Mouse (Mus musculus): ENCODE data around the gene Arhgap10. TPM values are rescaled to one million over a fixed set of nuclear protein-coding genes. Genes with fewer than 3 reads are reported as not detected.
A peak's percentile ranks its signal among the peaks of the same experiment; 100 is the strongest.

Arhgap10 gene
- polyA plus RNA-seq, 1 experiment from 2014 or later: 23.2 TPM

DNA sequence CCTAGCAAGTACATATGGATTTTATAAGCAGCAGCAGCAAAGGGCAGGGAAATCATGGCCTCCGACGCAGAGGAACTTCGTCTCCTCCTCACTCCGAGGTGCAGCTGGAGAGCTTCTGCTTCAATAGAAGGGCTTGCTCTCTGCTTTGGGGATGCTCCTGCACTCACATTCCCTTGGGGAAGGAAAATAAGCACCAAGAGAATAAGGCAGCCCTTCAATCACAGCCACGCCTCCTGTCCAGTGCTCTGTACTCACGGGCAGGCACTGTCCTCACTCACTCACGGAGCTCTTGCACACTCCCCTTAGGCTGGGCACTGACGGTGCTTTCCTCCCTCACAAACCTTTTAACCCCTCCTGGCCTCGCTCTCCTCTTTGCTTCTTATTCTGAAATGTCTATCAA lies 176.4 kb downstream of the Arhgap10 start:
- H3K9me3 ChIP-seq (ENCODE audit: low read depth, low read length): no peaks in the 10 kb centered on the region
- H3K27me3 ChIP-seq (ENCODE audit: insufficient read depth, low read length): no peaks in the 10 kb centered on the region
- H3K4me2 ChIP-seq: no peak overlapping the region
- H3K36me3 ChIP-seq (ENCODE audit: insufficient read depth): peaks cover 24% of the 10 kb centered on the region; the same call in 1 of the 2 replicates
- H3K27ac ChIP-seq (ENCODE audit: low read depth): peak overlapping the region; percentile 75; the same call in 1 of the 2 replicates
- ATAC-seq (ENCODE audit: insufficient read depth) (peak; percentile 81; the same call in 1 of the 2 replicates), DNase-seq (peak; percentile 75)
- H3K4me3 ChIP-seq (ENCODE audit: low read depth, low read length): no peak overlapping the region
- peaks cover 6% of the 10 kb centered on the region for H3K4me1 ChIP-seq (ENCODE audit: insufficient read depth)
- no peak for TF ChIP-seq CTCF (IDR thresholded peaks at IDR 0.05; ENCODE audit: low read depth)
- 33% methylated on average over 9 of the region's 9 CpGs for WGBS
- no peak overlapping the region for H3K9ac ChIP-seq

DNA sequence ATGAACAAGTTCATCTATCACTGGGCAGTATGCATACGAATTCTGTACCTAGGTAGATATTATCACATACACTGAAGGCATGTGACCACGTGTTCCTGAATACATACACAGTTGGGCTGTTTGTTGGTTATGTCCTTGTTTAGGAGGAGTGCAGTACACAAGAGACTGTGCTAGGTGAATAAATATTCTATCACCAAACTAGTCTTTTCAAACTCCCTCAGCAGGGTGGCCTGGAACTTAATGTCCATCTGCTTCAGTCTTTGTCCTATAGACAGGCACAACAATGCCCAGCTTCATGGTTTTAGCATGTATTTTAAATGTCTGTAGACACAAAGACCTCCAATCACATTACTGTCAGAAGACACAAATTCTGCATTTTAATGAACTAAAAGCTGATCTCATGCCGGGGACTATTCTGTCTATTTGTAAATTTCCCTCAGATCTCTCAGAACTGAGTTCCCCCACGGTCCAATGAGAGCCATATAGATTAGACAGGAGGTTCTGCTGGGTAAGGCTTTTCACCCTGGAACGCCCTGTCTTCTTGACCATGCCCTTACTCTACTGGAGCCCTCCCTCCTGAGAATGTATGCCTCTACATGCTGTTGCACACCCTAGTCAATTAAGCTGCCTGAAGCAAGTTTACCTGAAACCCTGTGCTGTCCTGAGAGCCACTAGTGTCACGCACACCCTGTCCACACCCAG lies 177.6 kb downstream of the Arhgap10 start:
- Histone ChIP-seq H3K27ac (ENCODE audit: low read depth) (peak overlapping the region; percentile 44), H3K4me2 (no peak overlapping the region), H3K36me3 (ENCODE audit: insufficient read depth) (peaks cover 17% of the 10 kb centered on the region; the same call in 1 of the 2 replicates), H3K9me3 (ENCODE audit: low read depth, low read length) (no peaks in the 10 kb centered on the region), H3K9ac (no peak overlapping the region), H3K4me3 (ENCODE audit: low read depth, low read length) (no peak overlapping the region), H3K4me1 (ENCODE audit: insufficient read depth) (peaks cover 6% of the 10 kb centered on the region), H3K27me3 (ENCODE audit: insufficient read depth, low read length) (no peaks in the 10 kb centered on the region)
- TF ChIP-seq CTCF (IDR thresholded peaks at IDR 0.05; ENCODE audit: low read depth): no peak; the same call in 1 of the 2 replicates
- ATAC-seq (ENCODE audit: insufficient read depth) (no peak), DNase-seq (no peak)
- 80% methylated on average over 6 of the region's 6 CpGs for WGBS

DNA sequence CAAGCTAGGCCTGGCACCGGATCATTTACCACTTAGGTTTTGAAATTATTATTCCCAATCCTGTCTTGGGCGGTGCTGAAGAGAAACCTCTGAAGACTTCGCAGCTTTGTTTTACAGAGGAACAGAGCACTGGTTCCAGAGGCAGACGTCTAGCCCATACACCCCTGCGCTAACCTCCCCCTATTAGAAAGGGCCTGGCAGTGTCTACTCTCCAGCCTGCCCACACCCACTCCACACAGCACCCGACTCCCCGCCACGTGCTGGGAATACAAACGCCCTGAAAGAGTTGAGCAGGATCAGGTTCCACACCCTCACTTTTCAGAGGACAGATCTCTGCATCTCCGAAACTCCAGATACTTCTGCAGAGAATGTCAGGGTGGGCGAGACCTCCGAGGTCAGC lies 180.5 kb downstream of the Arhgap10 start:
- ATAC-seq (ENCODE audit: insufficient read depth) (0 out of 2 replicates have a peak, but pooled peaks have one; percentile 16), DNase-seq (no peak)
- H3K27ac ChIP-seq (ENCODE audit: low read depth): no peak overlapping the region
- WGBS: 67% methylated on average over 12 of the region's 12 CpGs
- no peak overlapping the region for H3K4me2 ChIP-seq
- no peaks in the 10 kb centered on the region for H3K27me3 ChIP-seq (ENCODE audit: insufficient read depth, low read length)
- no peak overlapping the region for H3K4me3 ChIP-seq (ENCODE audit: low read depth, low read length)
- no peaks in the 10 kb centered on the region for H3K9me3 ChIP-seq (ENCODE audit: low read depth, low read length)
- no peak overlapping the region for H3K9ac ChIP-seq
- no peak for TF ChIP-seq CTCF (IDR thresholded peaks at IDR 0.05; ENCODE audit: low read depth)
- H3K36me3 ChIP-seq (ENCODE audit: insufficient read depth): peaks cover 5% of the 10 kb centered on the region; the same call in 1 of the 2 replicates
- peaks cover 6% of the 10 kb centered on the region for H3K4me1 ChIP-seq (ENCODE audit: insufficient read depth)

DNA sequence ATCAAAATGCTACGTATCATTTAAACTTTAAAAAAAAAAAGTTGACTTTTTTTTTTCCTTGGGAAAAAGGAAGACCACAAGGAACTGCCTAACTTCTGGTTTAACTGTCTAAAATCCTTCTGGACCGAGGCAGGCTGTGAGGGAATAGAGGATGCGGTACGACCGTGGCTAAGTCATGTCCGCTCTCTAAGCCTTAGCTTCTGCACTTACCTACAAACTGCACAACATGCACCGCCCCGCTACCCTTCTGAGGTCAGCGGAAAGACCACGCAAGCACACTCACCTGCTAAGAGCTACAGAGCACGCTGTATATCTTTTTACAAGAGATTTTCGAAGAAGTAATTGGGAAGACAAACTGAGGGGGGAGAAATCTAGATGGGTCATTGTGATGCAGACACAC lies 186.6 kb downstream of the Arhgap10 start:
- Histone ChIP-seq H3K27me3 (ENCODE audit: insufficient read depth, low read length) (no peaks in the 10 kb centered on the region), H3K36me3 (ENCODE audit: insufficient read depth) (peaks cover 5% of the 10 kb centered on the region; the same call in 1 of the 2 replicates), H3K27ac (ENCODE audit: low read depth) (no peak overlapping the region), H3K9me3 (ENCODE audit: low read depth, low read length) (no peaks in the 10 kb centered on the region), H3K9ac (no peak overlapping the region), H3K4me2 (no peak overlapping the region), H3K4me1 (ENCODE audit: insufficient read depth) (no peaks in the 10 kb centered on the region), H3K4me3 (ENCODE audit: low read depth, low read length) (no peak overlapping the region)
- ATAC-seq (ENCODE audit: insufficient read depth): no peak
- 90% methylated on average over 12 of the region's 12 CpGs for WGBS
- TF ChIP-seq CTCF (IDR thresholded peaks at IDR 0.05; ENCODE audit: low read depth): no peak
- DNase-seq: no peak

DNA sequence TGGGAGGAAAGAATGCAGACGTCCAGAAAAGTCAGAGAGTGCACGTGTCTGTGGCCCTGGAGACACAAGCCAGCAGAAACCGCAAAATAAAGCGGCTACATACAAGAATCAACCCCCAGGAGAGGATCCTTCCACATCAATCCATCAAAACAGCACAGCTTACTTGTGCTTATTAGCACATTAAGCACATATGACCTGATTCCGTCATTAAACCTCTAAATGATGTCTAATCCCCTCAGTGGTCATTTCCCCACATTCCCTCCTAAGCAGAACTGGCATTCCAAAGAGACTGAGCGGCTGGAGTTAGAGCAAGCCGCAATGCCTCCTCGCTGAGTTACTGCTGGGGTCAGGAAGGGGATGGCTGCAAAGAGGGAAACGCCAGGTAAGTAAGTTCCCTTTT lies 187.4 kb downstream of the Arhgap10 start:
- DNase-seq: no peak
- H3K4me1 ChIP-seq (ENCODE audit: insufficient read depth): no peaks in the 10 kb centered on the region

DNA sequence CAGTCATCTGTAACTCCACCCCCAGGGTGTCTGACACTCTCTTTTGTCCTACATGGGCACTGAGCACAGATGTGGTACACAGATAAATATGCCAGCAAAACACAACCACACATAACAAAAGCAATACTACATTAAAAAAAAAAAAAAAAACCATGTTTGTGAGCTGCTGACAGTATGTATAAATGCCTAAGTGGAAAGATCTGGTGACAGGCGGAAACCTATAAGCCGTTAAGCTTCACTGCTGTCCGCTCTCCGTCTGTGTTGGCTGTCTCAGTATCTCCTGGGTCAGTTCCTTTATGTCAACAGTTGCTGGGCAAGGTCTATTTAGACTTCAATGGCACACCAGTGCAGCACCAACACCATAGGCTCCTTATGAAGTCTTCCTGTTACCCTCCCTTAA lies 188.0 kb downstream of the Arhgap10 start:
- no peak overlapping the region for H3K9ac ChIP-seq
- H3K9me3 ChIP-seq (ENCODE audit: low read depth, low read length): no peaks in the 10 kb centered on the region
- peaks cover 5% of the 10 kb centered on the region; the same call in 1 of the 2 replicates for H3K36me3 ChIP-seq (ENCODE audit: insufficient read depth)
- H3K27me3 ChIP-seq (ENCODE audit: insufficient read depth, low read length): no peaks in the 10 kb centered on the region
- no peaks in the 10 kb centered on the region for H3K4me1 ChIP-seq (ENCODE audit: insufficient read depth)
- 71% methylated on average over 4 of the region's 4 CpGs for WGBS
- DNase-seq: no peak
- no peak overlapping the region for H3K4me2 ChIP-seq
- no peak for ATAC-seq (ENCODE audit: insufficient read depth)
- H3K4me3 ChIP-seq (ENCODE audit: low read depth, low read length): no peak overlapping the region
- H3K27ac ChIP-seq (ENCODE audit: low read depth): no peak overlapping the region
- no peak for TF ChIP-seq CTCF (IDR thresholded peaks at IDR 0.05; ENCODE audit: low read depth)

More for the DNA sequence above, 187.4 kb downstream of the Arhgap10 start:
- Histone ChIP-seq H3K9me3 (ENCODE audit: low read depth, low read length) (no peaks in the 10 kb centered on the region), H3K27me3 (ENCODE audit: insufficient read depth, low read length) (no peaks in the 10 kb centered on the region), H3K36me3 (ENCODE audit: insufficient read depth) (peaks cover 5% of the 10 kb centered on the region; the same call in 1 of the 2 replicates), H3K4me2 (no peak overlapping the region), H3K9ac (no peak overlapping the region), H3K4me3 (ENCODE audit: low read depth, low read length) (no peak overlapping the region), H3K27ac (ENCODE audit: low read depth) (no peak overlapping the region)
- 78% methylated on average over 9 of the region's 9 CpGs for WGBS
- ATAC-seq (ENCODE audit: insufficient read depth): no peak
- no peak for TF ChIP-seq CTCF (IDR thresholded peaks at IDR 0.05; ENCODE audit: low read depth)

DNA sequence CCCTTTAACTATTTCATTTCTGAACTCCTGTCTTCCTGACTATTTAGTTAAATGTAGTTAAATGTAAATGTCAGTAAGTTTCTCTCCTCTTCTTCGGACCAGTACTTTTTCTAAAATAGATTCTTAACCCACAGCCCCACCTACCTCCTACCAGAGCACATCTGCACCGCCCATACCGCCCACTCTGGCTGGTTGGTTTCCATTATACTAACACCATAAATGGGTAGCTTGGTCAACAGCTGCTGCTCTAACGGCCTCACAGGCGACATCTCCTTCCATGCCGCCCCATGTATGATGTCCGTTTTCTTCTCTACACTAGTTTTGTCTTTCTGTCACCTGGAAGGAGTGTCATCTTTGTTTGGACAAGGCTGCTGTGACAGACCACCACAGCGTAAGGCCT lies 189.3 kb downstream of the Arhgap10 start:
- ATAC-seq (ENCODE audit: insufficient read depth): no peak

More for the DNA sequence above, 189.3 kb downstream of the Arhgap10 start:
- H3K4me3 ChIP-seq (ENCODE audit: low read depth, low read length): no peak overlapping the region
- H3K9ac ChIP-seq: no peak overlapping the region
- 86% methylated on average over 8 of the region's 8 CpGs for WGBS
- H3K27me3 ChIP-seq (ENCODE audit: insufficient read depth, low read length): no peaks in the 10 kb centered on the region
- no peak overlapping the region for H3K27ac ChIP-seq (ENCODE audit: low read depth)
- H3K4me2 ChIP-seq: no peak overlapping the region
- no peak for DNase-seq
- no peaks in the 10 kb centered on the region for H3K4me1 ChIP-seq (ENCODE audit: insufficient read depth)
- H3K36me3 ChIP-seq (ENCODE audit: insufficient read depth): peaks cover 2% of the 10 kb centered on the region; the same call in 1 of the 2 replicates
- H3K9me3 ChIP-seq (ENCODE audit: low read depth, low read length): no peaks in the 10 kb centered on the region
- no peak for TF ChIP-seq CTCF (IDR thresholded peaks at IDR 0.05; ENCODE audit: low read depth)
